9 mouse cellular contexts compared by ENCODE assay signal in genomic region chr6:39415762-39416161, GRCm38 (mm10). TPM values are rescaled to one million over a fixed set of nuclear protein-coding genes. Genes with fewer than 3 reads are reported as not detected.
A peak's percentile ranks its signal among the peaks of the same experiment; 100 is the strongest.
DNase-seq lines count a peak whose midpoint lies in the region; ATAC-seq and TF ChIP-seq lines count a peak whose summit lies in the region.
"Had no signal": no experiment of that assay in that cellular context is flagged by ENCODE, and none has a peak within 500 bp of the region (broad histone marks: within the 10 kb centered on the region; RNA-seq: fewer than 3 reads in every experiment).

No protein-coding gene starts in this region.

- no peak overlapping the region for H3K4me2 ChIP-seq in forebrain, postnatal 0 days (ENCODE audit: low read depth)
- H3K4me2 ChIP-seq in forebrain, embryonic 15.5 days (replicated peaks) = no peak overlapping the region

- H3K4me1 ChIP-seq in forebrain, postnatal 0 days (ENCODE audit: insufficient read depth) = peaks cover 8% of the 10 kb centered on the region; the same call in 1 of the 2 replicates
- H3K4me1 ChIP-seq in forebrain, embryonic 15.5 days = peaks cover 26% of the 10 kb centered on the region
- no peaks in the 10 kb centered on the region; the same call in 1 of the 2 replicates for H3K4me1 ChIP-seq in lung, adult 2 months (ENCODE audit: control insufficient read depth, insufficient read depth, low read length)

- H3K36me3 ChIP-seq in forebrain, postnatal 0 days (ENCODE audit: insufficient read depth) = no peaks in the 10 kb centered on the region
- no peaks in the 10 kb centered on the region for H3K36me3 ChIP-seq in forebrain, embryonic 15.5 days

- H3K27ac ChIP-seq in forebrain, postnatal 0 days (ENCODE audit: low read depth, low read length) = no peak overlapping the region
- no peak overlapping the region for H3K27ac ChIP-seq in forebrain, embryonic 15.5 days (replicated peaks)

- no peaks in the 10 kb centered on the region for H3K9me3 ChIP-seq in forebrain, postnatal 0 days (ENCODE audit: low read length)
- no peaks in the 10 kb centered on the region for H3K9me3 ChIP-seq in forebrain, embryonic 15.5 days

- TF ChIP-seq POLR2A in brain, embryonic 14.5 days (IDR thresholded peaks at IDR 0.05; ENCODE audit: borderline replicate concordance, extremely low read depth, insufficient read depth, insufficient read length, poor library complexity, severe bottlenecking) = no peak
- no peak for TF ChIP-seq POLR2A in lung, adult 2 months (IDR thresholded peaks at IDR 0.05; ENCODE audit: borderline replicate concordance, extremely low read depth, low read depth, low read length)

- no peak overlapping the region for H3K4me3 ChIP-seq in forebrain, postnatal 0 days (ENCODE audit: low read depth, low read length)
- H3K4me3 ChIP-seq in forebrain, embryonic 15.5 days = no peak overlapping the region
- H3K4me3 ChIP-seq in lung, adult 2 months (replicated peaks; ENCODE audit: extremely low read depth, low read depth, low read length) = no peak overlapping the region
- H3K4me3 ChIP-seq: myocyte had no signal

- no peaks in the 10 kb centered on the region for H3K27me3 ChIP-seq in forebrain, postnatal 0 days (ENCODE audit: insufficient read depth, low read length)
- no peaks in the 10 kb centered on the region for H3K27me3 ChIP-seq in forebrain, embryonic 15.5 days

- peak; percentile 61 for TF ChIP-seq CTCF in forebrain, postnatal 0 days (IDR thresholded peaks at IDR 0.05; ENCODE audit: low read depth)
- TF ChIP-seq CTCF in brain, embryonic 14.5 days (IDR thresholded peaks at IDR 0.05; ENCODE audit: borderline replicate concordance, extremely low read depth, insufficient read depth, insufficient read length) = peak; percentile 59; the same call in 1 of the 2 replicates
- peak; percentile 67 for TF ChIP-seq CTCF in lung, adult 2 months (IDR thresholded peaks at IDR 0.05; ENCODE audit: insufficient read depth, low read length)

- DNase-seq in forebrain, postnatal 0 days = peak; percentile 73
- DNase-seq in CD8-positive naive resting alpha-beta T cell, adult 2 months (ENCODE audit: low read depth in 2 of 2, low spot score in 2 of 2) = peak; percentile 77 to 87
- DNase-seq in brain, embryonic 14.5 days (ENCODE audit: low read depth) = peak; percentile 62
- peak; percentile 61 for DNase-seq in fibroblast of lung, adult 2 months (ENCODE audit: low read depth)
- peak; percentile 67 to 81 for DNase-seq in kidney, postnatal 25 days
- peak; percentile 56 for DNase-seq in lung, adult 2 months
- peak; percentile 78 for DNase-seq in spleen, adult 12 weeks (ENCODE audit: low spot score)

- no peak overlapping the region for H3K9ac ChIP-seq in forebrain, postnatal 0 days
- H3K9ac ChIP-seq in forebrain, embryonic 15.5 days (replicated peaks) = no peak overlapping the region

- WGBS in forebrain, postnatal 0 days = 53% methylated on average over 3 of the region's 5 CpGs
- 67% methylated on average over 5 of the region's 5 CpGs for whole genome bisulfite sequencing in forebrain, embryonic 15.5 days
- 54% methylated on average over 3 of the region's 5 CpGs for WGBS in lung, adult 2 months

- ATAC-seq in forebrain, postnatal 0 days = no peak
- ATAC-seq in forebrain, embryonic 15.5 days (replicated peaks) = no peak

RNA-seq across cellular contexts. Expression of gene Mkrn1, which starts 4.5 kb away (rescaled TPM):
- total RNA-seq in forebrain, postnatal 0 days (2014; rRNA removed) = 222 and 264 TPM in 2 replicates
- polyA plus RNA-seq in forebrain, postnatal 0 days (2015; fragmentation: Nextera tagmentation; extraction: Ambion mirVana) = 199 and 217 TPM in 2 replicates
- 220 and 247 TPM in 2 replicates for polyA plus RNA-seq in forebrain, embryonic 15.5 days (2015; fragmentation: Nextera tagmentation; extraction: Ambion mirVana)
- polyA plus RNA-seq in brain, embryonic 14.5 days (2012; rRNA removed) = 159 and 185 TPM in 2 replicates
- 35.8 TPM in 2 replicates for polyA plus RNA-seq in lung, adult 2 months (2012; rRNA removed)

RNA-seq across cellular contexts. Expression of gene Rab19, which starts 34.8 kb away (rescaled TPM):
- not detected in 2 replicates for total RNA-seq in forebrain, postnatal 0 days (2014; rRNA removed)
- polyA plus RNA-seq in forebrain, postnatal 0 days (2015; fragmentation: Nextera tagmentation; extraction: Ambion mirVana) = 0.12 and 0.31 TPM in 2 replicates
- polyA plus RNA-seq in forebrain, embryonic 15.5 days (2015; fragmentation: Nextera tagmentation; extraction: Ambion mirVana) = 0.15 and 0.20 TPM in 2 replicates
- polyA plus RNA-seq in brain, embryonic 14.5 days (2012; rRNA removed) = 0.13 and 0.14 TPM in 2 replicates
- 3.6 and 5.2 TPM in 2 replicates for polyA plus RNA-seq in lung, adult 2 months (2012; rRNA removed)
- polyA plus RNA-seq: myocyte had no signal

RNA-seq across cellular contexts. Expression of gene Slc37a3, which starts 38.3 kb away (rescaled TPM):
- total RNA-seq in forebrain, postnatal 0 days (2014; rRNA removed) = 32.0 and 38.5 TPM in 2 replicates
- 44.4 and 58.2 TPM in 2 replicates for polyA plus RNA-seq in forebrain, postnatal 0 days (2015; fragmentation: Nextera tagmentation; extraction: Ambion mirVana)
- 60.4 and 69.5 TPM in 2 replicates for polyA plus RNA-seq in forebrain, embryonic 15.5 days (2015; fragmentation: Nextera tagmentation; extraction: Ambion mirVana)
- 37.5 and 42.7 TPM in 2 replicates for polyA plus RNA-seq in brain, embryonic 14.5 days (2012; rRNA removed)
- 13.7 and 21.1 TPM in 2 replicates for polyA plus RNA-seq in lung, adult 2 months (2012; rRNA removed)
